Mouse (Mus musculus) 3T3-L1 (cell line): Measurements from ENCODE around the gene Cubn.

Source experiments
- DNase-seq: peaks from one replicate; pipeline ENCODE4 v3.0.0-alpha.2; 2015; ENCODE audit warnings: low read depth, low spot score

The Cubn gene

DNA sequence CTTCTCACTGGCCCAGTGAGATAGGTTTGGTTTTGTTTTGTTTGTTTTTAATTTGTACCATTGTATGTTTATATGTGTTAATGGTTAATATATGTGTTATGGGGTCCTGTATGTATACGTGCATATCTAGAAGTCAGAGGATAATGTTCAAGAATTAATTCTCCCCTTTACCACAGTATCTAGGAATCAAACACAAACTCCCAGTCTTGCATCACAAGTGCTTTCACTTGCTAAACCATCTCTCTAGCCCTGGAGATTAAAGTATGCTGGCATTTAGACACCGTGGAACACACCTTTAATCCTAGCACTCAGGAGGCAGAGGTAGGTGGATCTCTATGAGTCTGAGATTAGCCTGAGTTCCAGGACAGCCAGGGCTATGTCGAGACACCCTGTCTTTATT is 83.3 kb downstream of the Cubn start:
- DNase-seq: peak; percentile 34

DNA sequence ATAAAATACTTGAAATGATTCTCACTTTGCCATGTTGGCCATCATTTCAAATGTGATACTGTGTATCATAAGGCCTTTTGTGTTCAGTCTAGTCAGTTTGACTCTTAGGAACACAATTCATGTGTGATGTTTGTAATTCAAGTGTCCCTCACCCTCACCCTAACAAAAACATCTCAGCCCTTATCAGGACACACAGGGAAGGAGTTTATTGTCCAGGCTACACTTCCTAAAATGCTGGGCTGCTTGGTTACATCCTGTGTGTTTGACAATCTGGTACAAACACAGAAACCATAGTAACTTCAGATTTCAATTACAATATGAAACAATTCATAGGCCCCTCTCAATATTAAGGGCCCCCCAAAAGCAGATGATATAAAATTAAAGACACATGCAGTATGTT is 83.9 kb downstream of the Cubn start:
- no peak for DNase-seq

DNA sequence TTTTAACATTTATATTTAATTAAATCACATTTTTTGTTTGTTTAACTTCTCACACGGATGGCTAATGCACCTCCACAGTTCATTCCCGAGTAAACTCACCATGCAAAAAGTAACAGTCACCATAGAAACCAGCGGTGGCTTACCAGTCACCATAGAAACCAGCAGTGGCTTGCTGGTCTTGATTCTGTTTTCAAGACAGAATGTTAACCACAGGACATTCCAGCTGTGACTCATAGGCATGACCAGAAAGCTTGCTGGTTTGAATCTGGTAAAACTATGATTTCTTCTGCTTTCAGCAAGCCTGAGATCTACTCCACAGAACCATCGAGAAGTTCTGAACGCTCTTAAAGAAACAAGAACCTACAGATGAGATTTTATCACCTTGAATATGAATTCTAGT is 84.3 kb downstream of the Cubn start:
- peak; percentile 99 for DNase-seq

DNA sequence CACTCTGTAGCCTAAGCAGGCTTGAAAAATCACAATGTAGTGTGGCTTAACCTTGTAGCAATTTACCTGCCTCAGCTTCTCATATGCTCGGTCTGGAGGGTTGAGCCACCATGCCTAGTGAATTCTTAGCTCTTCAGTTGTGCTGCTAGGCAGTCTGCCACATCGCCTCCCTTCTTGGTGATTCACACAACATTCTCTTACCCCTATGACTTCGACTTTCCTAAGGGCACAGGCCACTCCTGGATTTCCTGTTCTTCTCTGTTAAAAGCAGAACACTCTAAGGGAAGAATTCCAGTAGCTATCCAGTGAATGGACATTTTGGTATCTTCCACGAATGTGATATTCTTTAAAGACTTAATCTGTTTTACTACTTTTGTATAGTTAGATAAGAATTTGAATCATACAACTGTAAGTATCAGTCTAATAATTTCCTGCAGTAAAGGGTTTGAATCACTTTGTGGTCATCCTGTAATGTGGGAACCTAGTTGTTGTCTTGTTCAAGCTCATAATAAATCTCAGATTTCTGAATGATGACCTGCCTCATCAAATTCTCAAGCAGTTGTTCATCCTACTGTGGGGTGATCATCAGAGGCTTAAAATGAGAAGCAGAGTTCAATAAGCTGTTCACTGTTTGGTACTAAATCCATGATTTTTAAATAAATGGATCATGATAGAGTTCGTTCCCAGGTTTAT is 86.5 kb downstream of the Cubn start:
- peak; percentile 93 for DNase-seq

DNA sequence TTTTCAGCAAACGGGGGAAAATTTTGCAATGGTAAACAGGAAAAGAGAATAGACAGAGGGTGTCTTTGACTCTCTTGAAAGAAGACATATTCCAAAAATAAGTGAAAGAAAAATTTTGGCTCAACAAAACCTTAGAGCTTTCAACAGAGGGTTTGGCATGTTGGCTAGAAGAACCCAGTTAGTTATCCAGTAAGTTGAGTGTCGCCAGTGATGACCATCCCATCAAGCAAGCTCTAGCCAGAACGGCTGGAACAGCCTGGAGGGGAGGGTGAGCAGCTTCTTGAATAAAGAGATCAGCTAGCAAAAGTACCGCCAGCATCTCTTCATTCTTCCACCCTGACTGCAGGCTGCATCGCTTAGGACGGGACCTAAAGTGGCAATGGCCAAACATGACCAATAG is 90.8 kb downstream of the Cubn start:
- no peak for DNase-seq

DNA sequence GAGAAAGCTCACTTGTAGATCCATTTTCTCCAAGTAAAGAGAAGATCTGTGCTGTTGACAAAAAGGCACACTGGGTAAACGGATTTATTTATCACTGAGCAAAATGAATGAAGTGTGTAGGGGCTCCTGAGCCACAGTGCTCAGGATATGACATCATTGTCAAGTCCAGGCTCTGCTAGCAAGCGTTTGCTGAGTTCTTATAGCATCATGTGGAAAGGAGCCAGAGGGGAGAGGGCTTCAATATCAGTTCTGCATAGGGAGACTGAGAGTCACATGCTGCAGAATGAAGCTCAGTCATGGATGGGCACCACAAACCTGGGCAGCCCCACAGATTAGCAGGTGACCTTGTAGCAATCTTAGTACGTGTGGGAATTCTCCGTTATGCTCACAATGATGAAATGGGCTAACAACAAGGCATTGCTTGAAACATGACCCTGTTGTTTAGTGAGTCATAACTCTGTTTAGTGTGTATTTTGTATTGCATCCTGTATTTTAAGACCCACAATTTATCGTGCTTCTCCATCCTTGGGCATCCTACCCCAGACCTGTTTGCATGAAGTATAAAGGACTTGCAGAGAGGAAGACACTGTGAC is 92.0 kb downstream of the Cubn start:
- DNase-seq: peak; percentile 61

DNA sequence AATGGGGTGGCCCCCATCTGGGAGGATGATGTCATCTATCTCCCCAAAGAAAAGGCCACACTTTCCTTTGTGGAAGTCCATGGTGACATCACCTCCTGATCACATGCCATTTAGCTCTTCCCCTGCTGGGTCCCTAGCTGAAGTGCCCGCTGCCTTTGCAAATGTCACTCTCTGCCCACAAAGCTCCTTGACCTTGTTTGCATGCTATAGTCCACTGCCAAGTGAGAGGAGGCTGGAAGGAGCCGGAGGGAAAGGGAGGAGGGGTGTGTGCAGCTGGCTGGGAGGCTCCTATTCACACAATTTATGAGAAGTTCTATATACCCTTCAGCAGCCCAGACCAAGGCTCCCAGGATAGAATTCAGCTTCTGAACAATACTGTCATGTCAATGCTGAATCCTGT is 92.7 kb downstream of the Cubn start:
- peak; percentile 40 for DNase-seq

DNA sequence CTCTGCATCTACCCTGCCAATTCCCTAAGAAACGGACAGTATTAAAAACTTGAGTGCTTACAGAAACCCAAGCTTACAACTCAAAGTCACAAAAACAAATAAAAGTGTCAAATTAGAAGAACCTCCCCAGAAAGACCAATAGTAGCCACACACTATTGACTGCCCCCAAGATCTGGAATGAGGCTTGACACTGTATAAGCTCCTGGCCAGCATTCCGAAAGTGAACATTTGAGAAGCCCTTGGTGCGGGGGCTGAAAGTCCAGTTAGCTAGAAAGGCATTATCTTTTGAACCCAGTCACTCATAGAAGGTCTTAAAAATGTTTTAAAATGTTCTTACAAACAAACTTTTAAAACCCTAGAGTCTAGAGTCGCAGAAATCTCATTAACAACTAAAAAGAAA is 93.1 kb downstream of the Cubn start:
- DNase-seq: no peak

DNA sequence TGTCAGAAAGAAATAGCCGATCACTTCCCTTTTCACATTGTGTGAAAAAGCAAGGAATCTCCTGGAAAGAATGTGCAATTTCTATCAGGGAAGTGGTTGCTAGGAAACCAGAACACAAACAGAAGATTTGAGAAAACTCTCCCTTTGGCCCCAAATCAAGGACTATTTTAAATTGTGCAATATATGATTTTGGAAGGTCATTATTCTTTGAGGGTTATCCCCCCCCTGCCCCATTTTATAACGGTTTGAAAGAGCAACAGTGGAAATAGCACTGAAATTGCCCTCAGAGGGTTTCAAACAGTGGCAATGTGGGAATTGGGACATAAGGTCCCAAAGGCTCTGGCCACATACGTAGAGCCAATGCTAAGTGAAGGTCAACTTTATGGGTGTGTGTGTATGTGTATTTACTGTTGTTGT is 95.5 kb downstream of the Cubn start:
- peak; percentile 68 for DNase-seq

DNA sequence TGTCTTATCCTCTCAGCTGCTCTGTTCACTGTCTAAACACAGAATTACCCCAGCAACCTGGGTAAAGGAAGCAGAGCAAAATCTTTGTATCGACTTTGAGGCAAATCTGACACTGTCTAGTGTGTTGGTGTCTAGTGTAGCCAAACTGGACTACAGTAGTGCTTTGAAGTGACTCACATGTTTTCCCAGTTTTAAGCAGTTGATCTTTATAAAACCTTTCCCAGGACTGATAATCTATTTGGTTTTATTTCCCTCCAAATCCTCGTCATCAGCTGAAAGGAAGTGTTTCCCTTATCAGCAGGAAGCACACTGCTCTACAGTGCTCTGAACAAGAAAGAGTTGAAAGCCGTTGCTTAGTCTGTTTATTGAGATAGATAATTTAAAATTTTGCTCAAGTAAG is 100.6 kb downstream of the Cubn start:
- DNase-seq: no peak

DNA sequence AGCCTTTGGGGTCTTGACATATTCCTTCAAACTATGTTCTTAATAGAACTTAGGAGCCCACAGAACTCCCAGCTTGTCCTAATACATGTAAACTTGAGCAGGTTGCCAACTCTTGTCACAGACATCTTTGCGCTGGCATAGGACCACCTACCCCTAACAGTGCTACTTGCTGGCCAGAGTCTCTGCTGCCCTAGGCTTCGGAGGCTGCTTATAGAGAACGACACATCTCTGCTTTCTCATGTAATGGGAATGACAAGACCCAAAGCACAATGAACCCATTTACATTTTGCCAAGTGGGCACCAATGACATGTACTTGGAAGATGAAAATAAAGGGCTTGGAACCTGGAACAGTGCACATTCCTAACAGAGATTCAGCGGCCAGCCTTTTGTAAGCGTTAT is 105.0 kb downstream of the Cubn start:
- no peak for DNase-seq

DNA sequence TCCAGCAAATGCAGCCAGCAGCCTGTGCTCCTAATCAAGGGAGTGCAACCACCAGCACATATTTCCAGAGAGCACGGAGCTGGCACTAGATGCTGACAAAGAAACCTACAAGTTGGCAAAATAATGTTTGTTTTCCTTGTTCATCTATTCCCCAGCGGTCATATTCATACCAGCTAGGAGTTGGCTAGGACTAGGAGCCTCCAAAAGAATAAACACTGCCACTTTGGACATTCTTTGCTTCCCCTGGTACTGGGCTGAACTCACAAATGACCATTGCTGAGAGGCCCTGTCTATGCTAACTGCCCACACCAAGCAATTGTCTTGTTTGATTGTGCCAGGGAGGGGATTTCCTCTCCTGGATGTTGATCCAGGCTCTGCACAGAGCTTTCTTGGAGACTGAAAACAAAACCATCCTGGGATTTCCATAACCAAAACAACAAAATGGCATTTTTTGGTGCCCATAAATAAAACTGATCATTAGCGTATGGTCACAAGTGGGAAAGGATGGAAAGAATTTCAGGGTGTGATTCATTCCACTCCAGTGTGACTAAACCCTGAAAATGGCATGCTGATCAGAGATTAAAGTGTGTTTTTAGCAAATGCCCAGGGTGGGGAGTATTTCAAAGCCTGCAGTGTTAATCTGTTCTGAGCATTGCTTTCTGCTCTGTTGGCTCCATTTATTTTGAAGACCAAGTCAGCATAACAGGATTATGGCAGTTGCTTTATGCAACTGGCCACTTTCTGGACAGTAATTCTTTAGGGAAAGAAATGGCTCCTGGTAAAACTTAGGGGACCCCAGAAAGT is 105.9 kb downstream of the Cubn start:
- peak; percentile 81 for DNase-seq

DNA sequence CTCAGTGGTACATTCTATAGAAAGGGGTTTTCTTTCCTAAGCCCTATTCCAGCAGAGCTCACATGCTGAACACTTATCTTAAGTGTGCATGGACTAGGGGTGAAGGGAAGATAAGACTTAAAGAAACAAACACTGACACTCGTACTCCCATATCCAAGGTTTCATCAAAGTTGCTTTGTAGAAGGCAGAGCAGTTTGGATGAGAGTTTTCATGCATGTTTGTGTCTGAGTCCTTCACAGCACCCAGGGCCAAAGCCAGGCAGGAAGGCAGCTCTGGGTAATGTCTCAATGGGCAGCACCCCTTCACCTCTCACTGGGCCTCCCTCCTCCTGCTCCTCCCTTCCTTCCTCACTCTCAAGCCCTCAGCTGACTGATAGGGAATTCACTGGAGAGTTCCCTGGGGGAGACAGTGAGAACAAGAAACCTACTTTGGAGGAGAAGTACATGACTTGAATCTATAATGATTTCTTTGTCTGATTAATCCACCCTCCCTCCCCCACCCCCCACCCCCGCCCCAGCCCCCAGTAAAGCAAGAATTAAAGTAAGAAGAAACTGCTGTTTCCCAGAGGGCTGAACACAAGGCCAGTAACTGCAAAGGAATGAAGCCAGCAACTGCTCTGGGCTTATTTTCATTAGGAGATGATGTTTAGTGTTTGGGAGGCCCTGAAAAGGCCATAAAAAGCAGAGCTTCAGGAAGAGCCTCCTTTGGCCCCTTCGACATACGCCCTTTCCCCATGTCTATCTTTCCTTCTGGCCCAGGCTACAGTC is 106.7 kb downstream of the Cubn start:
- peak; percentile 68 for DNase-seq

DNA sequence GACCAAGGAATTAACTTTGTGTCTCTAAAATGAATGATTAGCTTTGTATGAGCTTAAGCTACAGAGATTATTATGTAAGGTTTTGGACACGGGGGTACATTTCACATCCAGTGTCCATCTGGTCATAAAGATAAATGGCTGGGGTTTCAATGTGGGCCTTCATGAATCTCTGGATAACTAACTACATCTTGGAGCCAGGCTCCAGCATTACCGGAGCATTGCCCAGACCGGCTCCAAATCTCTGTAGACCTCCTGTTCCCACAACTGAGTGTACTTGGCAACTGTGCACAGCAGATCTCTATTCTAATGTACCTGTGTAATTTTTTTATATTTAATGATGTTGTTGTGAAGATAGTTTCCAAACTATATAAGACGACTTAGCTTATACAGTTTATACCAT is 115.4 kb downstream of the Cubn start:
- no peak for DNase-seq

DNA sequence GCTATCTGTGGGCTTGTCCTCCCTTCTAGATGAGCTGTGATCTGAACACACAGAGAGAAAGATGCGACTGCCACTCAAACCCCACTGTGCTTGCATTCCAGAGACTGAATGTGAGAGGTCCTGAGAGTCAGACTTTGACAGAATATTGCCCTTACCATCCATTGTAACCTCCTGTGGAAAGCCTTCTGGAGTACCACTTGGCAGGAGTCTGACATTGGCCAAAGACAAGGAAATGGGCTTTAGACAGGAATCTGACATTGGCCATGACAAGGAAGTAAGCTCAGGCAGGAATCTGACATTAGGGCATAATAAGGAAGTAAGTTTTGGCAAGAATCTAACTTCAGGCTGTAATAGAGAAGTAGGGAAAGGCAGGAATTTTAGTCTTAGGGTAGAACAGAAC is 118.3 kb downstream of the Cubn start:
- peak; percentile 17 for DNase-seq

DNA sequence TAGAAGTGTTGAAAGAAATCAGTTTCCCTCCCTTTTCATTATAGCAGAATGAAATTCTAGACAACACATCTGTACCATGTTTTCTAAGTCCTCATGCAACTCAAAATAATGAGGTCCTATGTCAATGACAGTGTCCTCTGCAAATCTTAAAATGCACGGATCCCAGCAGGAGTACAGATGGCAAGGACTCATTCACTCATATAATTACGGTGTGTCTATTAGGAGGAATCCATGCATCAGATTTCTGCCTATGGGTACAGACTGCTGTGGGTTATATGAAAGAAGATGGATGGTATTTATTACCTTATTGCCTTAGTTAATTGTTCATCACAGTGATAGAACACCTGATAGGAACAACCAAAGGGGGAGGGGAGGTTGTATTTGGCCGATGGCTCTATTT is 118.8 kb downstream of the Cubn start:
- no peak for DNase-seq

DNA sequence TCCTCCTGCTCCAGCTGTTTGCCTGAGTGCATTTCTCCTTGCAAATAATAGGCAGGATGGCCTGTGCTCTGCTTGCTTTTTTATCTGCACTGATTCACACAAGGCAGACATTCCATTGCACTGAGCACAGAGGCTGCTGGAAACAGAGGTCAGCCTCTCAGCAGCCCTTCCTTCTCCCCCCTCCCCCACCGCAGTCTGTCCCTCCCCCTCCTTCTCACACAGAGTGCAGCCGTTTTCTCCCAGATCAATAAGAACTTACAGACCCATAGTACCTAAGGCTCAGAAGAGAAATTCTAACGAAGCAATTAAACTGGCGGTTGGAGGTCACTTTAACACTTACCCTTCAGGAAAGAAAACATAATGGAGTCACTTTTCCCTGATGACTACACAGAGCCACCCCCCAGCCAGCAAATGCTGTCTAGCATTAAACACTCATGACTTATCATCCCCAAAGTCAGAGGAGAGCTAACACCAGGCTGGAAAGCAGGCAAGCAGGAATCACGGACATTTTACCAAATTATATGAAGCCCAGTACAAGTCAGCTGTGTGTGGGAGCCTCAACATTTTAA is 119.3 kb downstream of the Cubn start:
- peak; percentile 88 for DNase-seq

DNA sequence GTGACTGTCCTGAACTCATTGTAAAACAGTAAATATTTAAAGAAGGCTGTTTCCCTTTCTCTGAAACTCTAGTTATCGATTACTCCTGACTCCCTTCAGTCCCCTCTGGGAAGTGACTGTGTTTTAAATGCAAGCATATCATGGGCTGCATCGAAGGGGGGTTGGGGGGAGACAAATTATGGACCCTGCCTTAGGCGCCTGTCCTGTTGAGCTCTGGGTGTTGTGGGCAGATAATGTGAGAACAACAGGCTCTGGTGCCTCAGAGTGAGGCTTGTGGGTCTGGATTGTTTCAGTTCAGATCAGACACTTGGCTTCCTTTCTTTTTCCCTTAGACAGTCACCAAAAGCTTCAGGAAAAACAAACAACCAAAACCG is 119.8 kb downstream of the Cubn start:
- DNase-seq: peak; percentile 67

DNA sequence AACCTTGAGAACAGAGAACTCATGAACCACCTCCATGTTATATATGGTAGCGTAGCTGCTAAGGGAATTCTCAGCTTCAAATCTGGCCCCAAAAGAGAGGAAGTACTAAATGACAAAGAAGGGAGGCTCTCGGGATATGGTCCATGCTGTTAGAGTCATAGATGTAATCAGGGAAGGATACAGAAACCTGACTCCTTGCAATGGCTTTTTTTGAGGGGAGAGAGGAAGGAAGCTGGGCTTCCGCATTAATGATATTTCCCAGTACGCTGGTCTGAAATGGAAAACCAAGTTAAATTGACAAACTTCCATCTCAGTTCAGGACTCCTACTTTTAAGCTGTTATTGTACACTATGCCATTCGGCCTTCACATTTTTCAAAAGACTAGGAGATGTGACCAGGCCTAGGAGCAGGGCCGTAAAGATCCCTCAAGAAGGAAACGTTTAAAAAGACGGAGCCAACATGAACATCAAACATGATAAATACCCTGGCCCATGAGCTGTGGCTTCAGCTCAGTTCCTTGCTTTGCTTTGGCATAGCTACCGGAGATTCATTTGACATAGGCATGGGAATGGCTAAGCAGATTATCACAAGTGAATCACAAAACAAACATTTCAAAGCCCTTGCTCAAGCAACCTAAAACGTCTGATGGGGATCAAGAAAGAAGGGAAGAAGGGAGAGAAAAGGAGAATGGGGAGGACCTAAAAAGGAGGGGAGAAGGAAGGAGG is 120.4 kb downstream of the Cubn start:
- DNase-seq: peak; percentile 76

DNA sequence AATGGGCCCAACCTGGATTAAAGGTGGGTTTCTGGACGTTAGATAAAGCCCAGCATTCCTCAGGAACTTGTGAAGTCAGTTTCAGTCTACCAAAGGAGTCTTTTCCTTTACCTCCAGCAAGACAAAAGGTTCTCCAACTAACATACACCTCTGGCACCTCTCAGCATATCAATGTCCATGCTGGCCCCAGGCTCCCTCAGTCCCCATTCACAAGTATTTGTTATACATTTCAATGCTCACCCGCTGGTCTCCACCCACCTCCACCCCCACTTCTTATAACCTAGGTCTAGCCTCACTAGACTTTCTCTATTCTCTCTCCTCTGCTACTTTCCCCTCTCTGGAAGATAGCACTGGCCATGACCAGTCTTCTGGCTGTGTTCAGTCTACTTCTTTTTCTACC is 121.1 kb downstream of the Cubn start:
- DNase-seq: no peak

DNA sequence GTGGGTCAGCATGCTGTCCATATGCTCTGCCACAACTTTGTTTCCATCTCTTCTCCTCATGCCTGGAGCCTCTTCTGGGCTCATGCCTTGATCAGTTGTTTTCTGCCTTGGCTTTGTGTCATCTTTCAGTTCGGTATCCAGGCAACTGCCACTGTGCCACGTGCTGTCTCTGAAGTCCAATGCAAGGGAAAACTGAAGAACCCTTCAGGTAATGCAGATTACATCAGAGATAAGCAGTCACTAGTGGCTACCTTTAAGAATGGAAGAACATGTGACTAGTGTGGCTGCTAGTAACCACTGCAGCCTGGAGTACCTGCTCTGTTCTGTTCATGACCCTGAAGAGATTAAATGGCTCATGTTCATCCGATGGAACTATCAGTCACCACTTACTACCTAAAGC is 123.1 kb downstream of the Cubn start:
- DNase-seq: no peak
